Mouse (Mus musculus) lung, embryonic 16.5 days (tissue): ENCODE data around the gene Ssbp2. TPM values are rescaled to one million over a fixed set of nuclear protein-coding genes. Genes with fewer than 3 reads are reported as not detected.

ENCODE experiments used
- ATAC-seq: fragments of 200-750 bp; cut with Nextera tagmentation; 2 replicates; pipeline ENCODE4 v1.8.0; 2017; ENCODE audit warnings: low read depth, mild to moderate bottlenecking, moderate library complexity
- H3K27ac ChIP-seq: fragments of 300-500 bp; sonication (generic); 2 replicates; pipeline ENCODE4 v1.5.1; 2014; ENCODE audit warnings: mild to moderate bottlenecking, control low read depth, low read length
- H3K27me3 ChIP-seq: fragments of 300-500 bp; sonication (generic); 2 replicates; pipeline ENCODE4 v1.6.1; 2014; ENCODE audit warnings: low read depth, low read length, mixed read lengths; ENCODE audit not compliant: control insufficient read depth, insufficient read depth
- H3K36me3 ChIP-seq: fragments of 300-500 bp; sonication (generic); 2 replicates; pipeline ENCODE4 v1.6.1; 2014; ENCODE audit warnings: low read length; ENCODE audit not compliant: control insufficient read depth, insufficient read depth
- H3K4me1 ChIP-seq: fragments of 300-500 bp; sonication (generic); replicated peaks from 2 replicates; pipeline ENCODE4 v1.6.1; 2014; ENCODE audit warnings: low read length, mixed read lengths; ENCODE audit not compliant: control insufficient read depth, insufficient read depth
- H3K4me2 ChIP-seq: fragments of 300-500 bp; sonication (generic); 2 replicates; pipeline ENCODE4 v1.6.1; 2014; ENCODE audit warnings: low read depth, low read length, control low read depth
- H3K4me3 ChIP-seq: fragments of 300-500 bp; sonication (generic); 2 replicates; pipeline ENCODE4 v1.5.1; 2014; ENCODE audit warnings: mild to moderate bottlenecking, low read length, control low read depth
- H3K9ac ChIP-seq: fragments of 300-500 bp; sonication (generic); 2 replicates; pipeline ENCODE4 v1.6.1; 2014; ENCODE audit warnings: low read length, control low read depth
- H3K9me3 ChIP-seq: fragments of 300-500 bp; sonication (generic); 2 replicates; pipeline ENCODE4 v1.6.1; 2016; ENCODE audit warnings: low read length; ENCODE audit not compliant: control insufficient read depth
- WGBS: fragments of 180-500 bp; shearing (Covaris S2); extraction: QIAGEN DNeasy Blood & Tissue Kit; methylation state at CpG from one replicate; pipeline ENCODE4 v1.1.7; 2014; 5-methylcytosine and 5-hydroxymethylcytosine counted together
- polyA plus RNA-seq: library from polyadenylated mRNA; unstranded; fragments of >200 nt; fragmentation: Nextera tagmentation; extraction: Ambion mirVana; gene quantifications from 2 replicates; pipeline ENCODE4 v1.2.1, GENCODE M21; 2015

Ssbp2 gene
- polyA plus RNA-seq, 1 experiment from 2014 or later = 98.6 TPM

DNA sequence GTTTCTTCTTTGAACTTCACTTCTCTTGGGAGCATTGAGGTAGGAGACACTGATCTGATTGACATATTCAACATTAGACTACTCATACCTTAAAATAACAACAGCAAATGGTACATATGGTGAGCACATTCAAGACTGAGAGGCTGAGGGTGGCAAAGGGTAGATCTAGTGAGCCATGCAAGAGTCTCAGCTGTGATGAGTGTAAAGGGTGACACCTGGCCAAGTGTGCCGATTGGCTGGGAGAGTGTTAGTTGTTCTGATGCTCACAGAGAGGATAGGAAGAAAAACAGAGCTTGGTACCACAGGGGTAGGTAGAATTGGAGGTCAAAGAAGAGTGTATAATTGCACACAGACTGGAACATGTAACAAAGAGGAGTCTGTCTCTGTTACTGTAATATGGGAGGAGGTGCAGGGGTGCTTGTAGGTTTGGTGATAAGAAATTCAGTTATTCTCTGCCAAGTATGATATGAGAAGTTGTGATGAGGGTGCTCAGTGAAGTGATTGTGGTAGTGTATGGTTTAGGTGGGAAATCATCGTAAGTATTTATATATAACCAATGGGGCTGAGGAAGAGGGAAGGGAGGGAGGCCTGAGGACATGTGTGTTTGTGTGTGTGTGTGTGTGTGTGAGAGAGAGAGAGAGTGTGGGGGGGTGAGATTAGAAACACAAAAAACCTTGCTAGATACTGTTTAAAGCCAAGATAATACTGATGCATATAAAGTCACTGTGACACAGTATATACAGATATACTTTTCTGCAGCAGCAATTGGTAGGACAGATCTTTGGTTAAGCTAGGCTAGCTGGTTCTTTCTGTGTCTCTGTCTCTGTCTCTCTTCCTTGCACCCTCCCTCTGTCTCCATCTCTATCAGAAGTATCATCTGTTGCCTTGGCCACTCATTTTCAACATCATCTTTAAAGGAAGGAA lies 80.3 kb downstream of the Ssbp2 start:
- no peak overlapping the region for H3K27ac ChIP-seq
- H3K9ac ChIP-seq = no peak overlapping the region
- H3K4me1 ChIP-seq = no peaks in the 10 kb centered on the region
- no peaks in the 10 kb centered on the region for H3K27me3 ChIP-seq
- no peak overlapping the region for H3K4me2 ChIP-seq
- ATAC-seq = no peak
- WGBS = 84% methylated on average over 2 of the region's 2 CpGs
- no peaks in the 10 kb centered on the region for H3K9me3 ChIP-seq
- no peak overlapping the region for H3K4me3 ChIP-seq
- H3K36me3 ChIP-seq = no peaks in the 10 kb centered on the region

DNA sequence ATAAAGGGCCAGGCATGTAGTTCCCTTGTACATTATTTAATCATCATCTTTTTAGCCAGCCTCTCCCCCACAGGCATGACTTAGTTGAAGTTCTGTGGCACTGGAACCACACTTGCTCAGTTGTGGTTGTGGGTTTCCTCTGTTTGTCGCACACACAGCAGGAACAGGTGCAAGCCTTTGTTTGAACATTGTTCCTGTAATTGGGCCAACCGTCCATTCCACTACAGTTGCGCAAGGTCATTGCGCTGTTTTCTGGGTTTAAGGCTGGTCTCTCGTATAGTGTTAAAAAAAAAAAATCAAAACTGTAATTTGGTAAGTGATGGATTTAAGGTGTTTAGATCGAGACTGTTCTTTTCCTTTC lies 81.0 kb downstream of the Ssbp2 start:
- Histone ChIP-seq H3K4me3 (no peak overlapping the region), H3K27me3 (no peaks in the 10 kb centered on the region), H3K27ac (no peak overlapping the region), H3K9ac (no peak overlapping the region), H3K36me3 (no peaks in the 10 kb centered on the region), H3K4me1 (no peaks in the 10 kb centered on the region), H3K4me2 (no peak overlapping the region), H3K9me3 (no peaks in the 10 kb centered on the region)
- 83% methylated on average over 6 of the region's 6 CpGs for WGBS
- ATAC-seq = no peak

DNA sequence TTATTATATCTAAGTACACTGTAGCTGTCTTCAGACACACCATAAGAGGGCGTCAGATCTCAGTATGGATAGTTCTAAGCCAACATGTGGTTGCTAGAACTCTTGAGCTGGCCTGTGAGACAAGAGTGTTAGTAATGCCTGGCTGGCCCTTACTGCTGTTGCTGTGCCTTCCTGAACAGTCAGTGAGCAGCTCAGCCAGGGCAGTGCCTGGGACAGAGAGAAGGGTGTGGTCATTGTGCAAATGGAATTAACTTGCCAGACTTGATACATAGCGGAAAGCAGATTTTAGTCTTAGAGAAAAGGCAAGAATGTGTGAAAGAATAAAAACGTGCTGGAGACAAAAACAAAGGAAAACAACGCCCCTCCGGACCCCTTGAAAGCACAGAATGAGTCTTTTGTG lies 83.5 kb downstream of the Ssbp2 start:
- WGBS = 71% methylated on average over 5 of the region's 5 CpGs

DNA sequence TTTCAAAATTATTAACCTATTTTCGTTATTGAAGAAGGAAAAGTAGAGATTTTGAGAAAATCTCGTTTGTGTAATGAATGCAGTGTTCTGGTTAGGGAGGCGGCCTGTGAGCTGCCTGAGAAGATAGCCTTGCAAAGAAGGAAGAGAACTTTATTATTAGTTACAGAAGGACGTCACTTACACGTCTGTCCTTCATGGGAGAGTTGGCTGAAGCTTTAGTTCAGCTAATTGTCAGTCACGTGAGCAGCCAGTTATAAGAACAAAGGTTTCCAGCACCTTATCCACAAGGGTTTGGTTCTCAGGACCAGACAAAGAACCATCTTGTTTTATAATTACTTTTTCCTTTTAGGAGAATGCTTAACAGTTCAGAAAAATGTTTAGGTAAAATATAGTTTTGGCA lies 104.0 kb downstream of the Ssbp2 start:
- H3K9me3 ChIP-seq = no peaks in the 10 kb centered on the region
- H3K4me2 ChIP-seq = no peak overlapping the region
- H3K4me1 ChIP-seq = no peaks in the 10 kb centered on the region
- H3K4me3 ChIP-seq = no peak overlapping the region
- H3K27ac ChIP-seq = no peak overlapping the region
- H3K9ac ChIP-seq = no peak overlapping the region
- H3K27me3 ChIP-seq = no peaks in the 10 kb centered on the region
- 52% methylated on average over 6 of the region's 6 CpGs for WGBS
- 0 out of 2 replicates have a peak, but pooled peaks cover 2% of the 10 kb centered on the region for H3K36me3 ChIP-seq
- ATAC-seq = no peak

More for the DNA sequence above, 83.5 kb downstream of the Ssbp2 start:
- Histone ChIP-seq H3K9me3 (no peaks in the 10 kb centered on the region), H3K36me3 (no peaks in the 10 kb centered on the region), H3K4me2 (no peak overlapping the region), H3K4me1 (no peaks in the 10 kb centered on the region), H3K27ac (no peak overlapping the region), H3K27me3 (no peaks in the 10 kb centered on the region), H3K9ac (no peak overlapping the region), H3K4me3 (no peak overlapping the region)
- no peak for ATAC-seq

DNA sequence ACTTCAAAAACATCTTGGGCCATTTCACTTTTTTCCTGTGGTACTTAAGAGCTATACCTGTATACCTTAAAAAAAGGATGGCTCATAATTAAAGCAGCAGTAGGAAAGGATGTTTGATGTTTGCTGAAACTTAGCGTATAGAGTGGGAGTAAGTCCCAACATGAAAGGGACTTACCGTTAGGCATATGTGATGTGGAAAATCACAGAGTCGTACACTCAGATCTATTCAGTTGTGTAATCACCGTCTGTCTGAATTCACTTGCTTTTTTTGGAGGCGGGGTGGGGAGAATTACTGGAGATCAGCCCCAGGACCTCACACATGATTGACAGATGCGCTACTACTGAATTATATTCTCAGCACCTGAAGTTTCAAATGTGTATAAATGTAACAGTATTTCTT lies 104.7 kb downstream of the Ssbp2 start:
- Histone ChIP-seq H3K9me3 (no peaks in the 10 kb centered on the region), H3K27me3 (no peaks in the 10 kb centered on the region), H3K9ac (no peak overlapping the region), H3K4me3 (no peak overlapping the region), H3K27ac (no peak overlapping the region), H3K36me3 (0 out of 2 replicates have a peak, but pooled peaks cover 2% of the 10 kb centered on the region), H3K4me1 (no peaks in the 10 kb centered on the region), H3K4me2 (no peak overlapping the region)
- no peak for ATAC-seq
- WGBS = 79% methylated on average over 6 of the region's 6 CpGs

DNA sequence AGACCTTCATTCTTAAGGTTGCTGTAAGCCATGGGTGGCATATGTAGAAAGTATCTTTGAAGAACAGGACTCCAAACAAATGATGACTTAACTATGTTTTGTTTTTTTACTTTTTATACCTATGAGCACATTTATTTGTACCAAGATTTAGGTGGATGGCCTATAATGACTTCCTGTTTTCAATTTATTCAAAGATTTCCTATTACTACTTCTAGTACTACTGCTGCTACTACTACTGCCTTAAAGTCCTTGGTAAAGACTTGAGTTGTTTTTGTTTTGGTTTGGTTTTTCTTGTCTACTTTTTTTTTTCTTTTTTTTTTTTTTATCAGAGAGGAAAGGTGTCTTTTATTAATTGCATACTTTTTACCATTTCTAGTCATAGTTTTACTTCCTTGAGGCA lies 121.4 kb downstream of the Ssbp2 start:
- no peaks in the 10 kb centered on the region for H3K9me3 ChIP-seq
- no peak overlapping the region for H3K27ac ChIP-seq
- no peak for ATAC-seq
- no peak overlapping the region for H3K4me2 ChIP-seq
- H3K9ac ChIP-seq = no peak overlapping the region
- no peaks in the 10 kb centered on the region for H3K4me1 ChIP-seq
- no peaks in the 10 kb centered on the region for H3K36me3 ChIP-seq
- H3K4me3 ChIP-seq = no peak overlapping the region
- no peaks in the 10 kb centered on the region for H3K27me3 ChIP-seq

DNA sequence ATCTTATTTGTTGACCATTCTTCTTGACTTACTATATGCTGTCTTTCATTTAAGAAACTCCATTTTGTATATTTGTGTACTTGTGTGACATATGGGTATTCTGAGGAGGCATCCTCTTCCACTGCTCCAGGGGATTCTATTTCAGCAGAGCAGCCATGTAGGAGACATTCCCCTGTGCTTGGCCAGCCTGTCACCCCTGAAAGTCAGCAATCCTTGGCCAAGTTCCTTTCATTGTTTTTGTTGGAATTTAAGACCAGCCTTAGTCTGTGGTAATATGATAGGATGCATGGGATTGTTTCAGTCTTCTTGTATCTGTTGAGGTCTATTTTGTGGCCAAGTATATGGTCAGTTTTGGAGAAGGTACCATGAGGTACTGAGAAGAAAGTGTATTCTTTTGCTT lies 122.1 kb downstream of the Ssbp2 start:
- Histone ChIP-seq H3K4me3 (no peak overlapping the region), H3K9ac (no peak overlapping the region), H3K4me1 (no peaks in the 10 kb centered on the region), H3K36me3 (no peaks in the 10 kb centered on the region), H3K27me3 (no peaks in the 10 kb centered on the region), H3K27ac (no peak overlapping the region), H3K4me2 (no peak overlapping the region), H3K9me3 (no peaks in the 10 kb centered on the region)
- no peak for ATAC-seq

DNA sequence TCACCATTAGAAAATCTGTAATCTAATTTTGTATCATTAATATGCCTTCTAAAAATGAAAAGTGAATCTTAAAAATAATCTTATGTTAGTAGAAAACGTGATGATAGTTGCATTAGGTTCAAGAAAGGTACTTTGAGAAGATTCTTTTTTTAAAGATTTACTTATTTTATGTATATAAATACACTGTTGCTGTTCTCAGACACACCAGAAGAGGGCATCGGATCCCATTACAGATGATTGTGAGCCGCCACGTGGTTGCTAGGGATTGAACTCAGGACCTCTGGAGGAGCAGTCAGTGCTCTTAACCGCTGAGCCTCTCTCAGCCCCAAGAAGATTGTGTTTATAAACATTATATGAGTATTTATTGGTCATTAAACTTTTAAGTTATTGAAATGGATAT lies 126.3 kb downstream of the Ssbp2 start:
- Histone ChIP-seq H3K9ac (no peak overlapping the region), H3K4me1 (no peaks in the 10 kb centered on the region), H3K27me3 (no peaks in the 10 kb centered on the region), H3K4me3 (no peak overlapping the region), H3K27ac (no peak overlapping the region), H3K36me3 (no peaks in the 10 kb centered on the region), H3K4me2 (no peak overlapping the region), H3K9me3 (no peaks in the 10 kb centered on the region)
- WGBS = 66% methylated on average over 5 of the region's 5 CpGs
- ATAC-seq = no peak

DNA sequence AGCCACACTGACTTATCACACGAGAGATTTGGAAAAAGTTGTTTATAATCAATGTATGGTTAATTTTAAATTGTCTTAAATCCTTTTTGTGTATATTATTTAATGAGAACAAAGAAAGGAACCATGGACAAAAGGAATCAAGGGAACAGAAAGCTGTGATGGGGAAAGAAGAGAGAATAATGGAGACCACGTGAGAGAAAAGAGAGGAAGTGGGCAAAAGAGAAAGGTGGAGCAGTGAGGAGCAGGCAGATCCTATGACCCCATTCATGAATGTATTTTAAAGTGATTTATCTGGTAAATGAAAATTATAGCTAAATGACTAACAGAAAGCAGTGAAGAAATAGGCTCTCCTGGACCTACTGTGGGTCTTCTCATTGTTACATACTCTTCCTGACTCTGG lies 128.4 kb downstream of the Ssbp2 start:
- H3K27ac ChIP-seq = no peak overlapping the region
- no peak overlapping the region for H3K4me2 ChIP-seq
- no peak overlapping the region for H3K9ac ChIP-seq
- no peaks in the 10 kb centered on the region for H3K9me3 ChIP-seq
- H3K36me3 ChIP-seq = no peaks in the 10 kb centered on the region
- H3K27me3 ChIP-seq = no peaks in the 10 kb centered on the region
- no peaks in the 10 kb centered on the region for H3K4me1 ChIP-seq
- no peak overlapping the region for H3K4me3 ChIP-seq
- 57% methylated on average over 2 of the region's 2 CpGs for WGBS
- no peak for ATAC-seq
